In genomic region chr2:117524437-117524836, GRCm38 (mm10) we compare ENCODE assay signal across 25 mouse cellular contexts.
"Had no signal": no experiment of that assay in that cellular context is flagged by ENCODE, and none has a peak within 500 bp of the region (broad histone marks: within the 10 kb centered on the region; RNA-seq: fewer than 3 reads in every experiment).

No protein-coding gene starts in this region.

- H3K4me1 ChIP-seq: heart, embryonic 13.5 days; heart, embryonic 15.5 days; hindbrain, embryonic 12.5 days; kidney, embryonic 15.5 days; limb, embryonic 13.5 days; limb, embryonic 15.5 days had no signal

- H3K4me2 ChIP-seq: heart, embryonic 11.5 days; heart, embryonic 13.5 days; heart, embryonic 15.5 days; hindbrain, embryonic 12.5 days; hindbrain, embryonic 14.5 days; kidney, embryonic 15.5 days; limb, embryonic 13.5 days; limb, embryonic 15.5 days had no signal

- H3K9ac ChIP-seq: heart, embryonic 13.5 days; heart, embryonic 15.5 days; hindbrain, embryonic 12.5 days; hindbrain, embryonic 14.5 days; kidney, embryonic 15.5 days; limb, embryonic 13.5 days; limb, embryonic 15.5 days had no signal

- H3K9me3 ChIP-seq: heart, embryonic 13.5 days; heart, embryonic 15.5 days; hindbrain, embryonic 12.5 days; kidney, embryonic 15.5 days; limb, embryonic 13.5 days; limb, embryonic 15.5 days had no signal

- ATAC-seq: hindbrain, embryonic 16.5 days; inflammation-experienced regulatory T-cells, adult 6 months; intestine, embryonic 16.5 days had no signal

- H3K36me3 ChIP-seq: heart, embryonic 13.5 days; heart, embryonic 15.5 days; hindbrain, embryonic 12.5 days; kidney, embryonic 15.5 days; limb, embryonic 13.5 days; limb, embryonic 15.5 days had no signal

- H3K27me3 ChIP-seq: heart, embryonic 13.5 days; heart, embryonic 15.5 days; hindbrain, embryonic 12.5 days; kidney, embryonic 15.5 days; limb, embryonic 13.5 days; limb, embryonic 15.5 days had no signal

- H3K27ac ChIP-seq: heart, adult 2 months; heart, embryonic 13.5 days; heart, embryonic 15.5 days; hindbrain, embryonic 12.5 days; hindbrain, embryonic 14.5 days; kidney, embryonic 15.5 days; kidney, postnatal 0 days; limb, embryonic 13.5 days had no signal

- DNase-seq: gastrocnemius, postnatal 14 days; gastrocnemius, postnatal 36 days; heart, adult 11 months; heart, adult 2 months; heart, postnatal 14 days; heart, postnatal 36 days; kidney, adult 18-20 months; kidney, adult 8-10 months; kidney, postnatal 14 days; kidney, postnatal 36 days; layer of hippocampus, adult 9-11 months; layer of hippocampus, postnatal 36 days; left cerebral cortex, postnatal 4 days had no signal

- H3K4me3 ChIP-seq: heart, adult 2 months; heart, embryonic 13.5 days; heart, embryonic 15.5 days; hindbrain, embryonic 12.5 days; kidney, embryonic 15.5 days; limb, embryonic 13.5 days; limb, embryonic 15.5 days had no signal
